Mouse (Mus musculus) midbrain, embryonic 14.5 days (tissue): ENCODE data around the gene Smox. TPM values are rescaled to one million over a fixed set of nuclear protein-coding genes. Genes with fewer than 3 reads are reported as not detected.

ENCODE experiments used
- ATAC-seq: fragments of 200-750 bp; cut with Nextera tagmentation; 2 replicates; pipeline ENCODE4 v1.8.0; 2017; ENCODE audit warnings: moderate number of reproducible peaks, moderate library complexity; ENCODE audit not compliant: low FRiP score, low TSS enrichment
- DNase-seq: peaks from one replicate; pipeline ENCODE4 v3.0.0-alpha.2; 2015
- H3K27ac ChIP-seq: fragments of 300-500 bp; sonication (generic); replicated peaks from 2 replicates; pipeline ENCODE4 v1.5.1; 2014; ENCODE audit warnings: mild to moderate bottlenecking, low read depth, low read length, moderate library complexity
- H3K27me3 ChIP-seq: fragments of 300-500 bp; sonication (generic); 2 replicates; pipeline ENCODE4 v1.6.1; 2014; ENCODE audit warnings: low read length, control low read depth, mixed read lengths; ENCODE audit not compliant: control insufficient read depth, insufficient read depth
- H3K36me3 ChIP-seq: fragments of 300-500 bp; sonication (generic); 2 replicates; pipeline ENCODE4 v1.6.1; 2014; ENCODE audit warnings: low read length, control low read depth; ENCODE audit not compliant: control insufficient read depth, insufficient read depth
- H3K4me1 ChIP-seq: fragments of 300-500 bp; sonication (generic); 2 replicates; pipeline ENCODE4 v1.6.1; 2014; ENCODE audit warnings: mild to moderate bottlenecking, antibody characterized with exemption, low read length, control low read depth; ENCODE audit not compliant: control insufficient read depth, insufficient read depth
- H3K4me2 ChIP-seq: fragments of 300-500 bp; sonication (generic); 2 replicates; pipeline ENCODE4 v1.6.1; 2014; ENCODE audit warnings: mild to moderate bottlenecking, low read length, moderate library complexity
- H3K4me3 ChIP-seq: fragments of 300-500 bp; sonication (generic); replicated peaks from 2 replicates; pipeline ENCODE4 v1.5.1; 2014; ENCODE audit warnings: low read depth, low read length
- H3K9ac ChIP-seq: fragments of 300-500 bp; sonication (generic); replicated peaks from 2 replicates; pipeline ENCODE4 v1.6.1; 2014; ENCODE audit warnings: mild to moderate bottlenecking, low read length, moderate library complexity
- H3K9me3 ChIP-seq: fragments of 300-500 bp; sonication (generic); 2 replicates; pipeline ENCODE4 v1.6.1; 2016; ENCODE audit warnings: low read length, control low read depth, mixed read lengths; ENCODE audit not compliant: control insufficient read depth
- WGBS: fragments of 180-500 bp; shearing (Covaris S2); extraction: QIAGEN DNeasy Blood & Tissue Kit; methylation state at CpG from one replicate; pipeline ENCODE4 v1.1.7; 2014; 5-methylcytosine and 5-hydroxymethylcytosine counted together
- polyA plus RNA-seq: library from polyadenylated mRNA; unstranded; fragments of >200 nt; fragmentation: Nextera tagmentation; extraction: Ambion mirVana; gene quantifications from 2 replicates; pipeline ENCODE4 v1.2.1, GENCODE M21; 2014

The Smox gene
- polyA plus RNA-seq, 1 experiment from 2014 or later: 31.4 TPM

DNA sequence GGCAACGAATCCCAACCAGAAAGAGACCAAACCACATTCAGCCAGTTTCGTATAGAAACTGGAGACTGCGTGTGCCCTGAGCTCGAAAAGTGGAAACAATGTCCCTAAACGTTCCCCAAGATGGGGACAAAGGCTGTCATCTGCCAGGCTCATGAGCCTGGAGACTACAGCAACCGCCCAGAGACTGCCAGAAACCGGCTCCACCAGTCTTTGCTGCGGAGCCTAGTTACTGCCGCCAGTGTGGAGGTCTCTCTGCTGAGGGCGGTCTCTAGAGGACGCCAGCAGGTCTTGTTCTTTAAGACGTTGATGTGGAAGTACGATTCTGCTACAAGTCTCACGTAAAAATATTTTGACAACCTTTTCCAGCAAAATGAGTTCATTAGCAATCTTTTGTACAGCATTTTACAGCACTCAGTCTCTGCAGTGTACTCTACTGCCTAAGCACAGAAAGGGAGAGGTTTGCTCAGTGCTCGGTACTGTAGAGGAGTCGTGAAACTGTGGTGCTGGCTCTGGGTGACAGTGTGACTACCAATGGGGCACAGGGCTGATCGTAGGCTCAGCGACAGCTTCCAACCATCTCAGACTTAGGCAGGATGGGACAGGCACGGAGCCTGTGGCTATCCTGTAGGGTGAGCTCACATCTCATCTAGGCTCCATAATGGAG lies 55.6 kb downstream of the Smox start:
- peaks cover 38% of the 10 kb centered on the region for H3K27me3 ChIP-seq
- no peaks in the 10 kb centered on the region for H3K36me3 ChIP-seq
- H3K27ac ChIP-seq: no peak overlapping the region
- no peak for ATAC-seq
- no peak overlapping the region for H3K9ac ChIP-seq
- no peak overlapping the region for H3K4me3 ChIP-seq
- WGBS: 11% methylated on average over 19 of the region's 19 CpGs
- peak; percentile 42 for DNase-seq
- no peaks in the 10 kb centered on the region for H3K9me3 ChIP-seq
- H3K4me1 ChIP-seq: peaks cover 8% of the 10 kb centered on the region; the same call in 1 of the 2 replicates
- H3K4me2 ChIP-seq: peak overlapping the region; percentile 73

DNA sequence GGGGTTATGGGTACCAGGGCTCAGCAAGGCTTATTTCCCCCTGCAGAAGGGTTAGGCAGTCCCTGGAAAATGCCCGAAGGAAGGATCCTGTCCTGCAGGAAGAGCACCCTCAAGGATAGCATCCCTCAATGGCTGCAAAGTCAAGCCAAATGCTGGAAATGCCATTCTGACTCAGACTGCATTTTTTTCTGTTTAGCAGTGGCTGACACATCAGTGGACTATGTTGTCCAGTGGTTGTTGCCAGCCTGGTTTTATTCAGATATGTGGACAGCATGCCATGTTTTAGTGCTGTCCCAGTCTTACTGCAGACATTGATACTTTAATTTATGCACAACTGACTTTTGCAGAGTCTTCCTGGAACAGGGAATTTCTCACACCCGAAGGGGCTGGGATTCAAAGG lies 57.0 kb downstream of the Smox start:
- Histone ChIP-seq H3K4me2 (no peak overlapping the region), H3K4me3 (no peak overlapping the region), H3K27me3 (peaks cover 38% of the 10 kb centered on the region), H3K36me3 (no peaks in the 10 kb centered on the region), H3K9me3 (no peaks in the 10 kb centered on the region), H3K9ac (no peak overlapping the region), H3K27ac (no peak overlapping the region), H3K4me1 (peaks cover 8% of the 10 kb centered on the region; the same call in 1 of the 2 replicates)
- WGBS: 85% methylated on average over 2 of the region's 2 CpGs
- no peak for DNase-seq
- ATAC-seq: no peak

DNA sequence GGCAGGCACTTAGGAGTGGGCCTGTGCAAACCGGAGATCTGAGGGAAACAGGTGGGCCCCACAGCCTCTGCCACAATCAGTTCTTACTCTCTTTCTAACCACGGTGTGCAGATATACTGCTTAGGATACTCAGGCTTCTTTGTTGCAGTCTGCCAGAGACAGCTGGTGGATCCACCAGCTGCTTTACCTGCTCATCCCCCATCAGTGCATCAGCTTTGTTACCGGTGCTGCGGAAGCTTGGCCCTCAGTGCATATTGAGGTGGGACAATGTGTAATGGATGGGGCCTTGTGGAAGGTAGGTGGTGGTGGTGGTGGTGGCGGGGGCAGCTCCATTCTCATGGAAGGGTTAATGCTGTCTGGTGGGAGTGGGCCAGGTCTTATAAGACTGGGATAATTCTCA lies 57.8 kb downstream of the Smox start:
- no peak for ATAC-seq
- Histone ChIP-seq H3K27ac (no peak overlapping the region), H3K27me3 (peaks cover 38% of the 10 kb centered on the region), H3K4me2 (no peak overlapping the region), H3K4me3 (no peak overlapping the region), H3K36me3 (no peaks in the 10 kb centered on the region), H3K9ac (no peak overlapping the region), H3K9me3 (no peaks in the 10 kb centered on the region), H3K4me1 (peaks cover 8% of the 10 kb centered on the region; the same call in 1 of the 2 replicates)
- no peak for DNase-seq
- 89% methylated on average over 5 of the region's 5 CpGs for WGBS

DNA sequence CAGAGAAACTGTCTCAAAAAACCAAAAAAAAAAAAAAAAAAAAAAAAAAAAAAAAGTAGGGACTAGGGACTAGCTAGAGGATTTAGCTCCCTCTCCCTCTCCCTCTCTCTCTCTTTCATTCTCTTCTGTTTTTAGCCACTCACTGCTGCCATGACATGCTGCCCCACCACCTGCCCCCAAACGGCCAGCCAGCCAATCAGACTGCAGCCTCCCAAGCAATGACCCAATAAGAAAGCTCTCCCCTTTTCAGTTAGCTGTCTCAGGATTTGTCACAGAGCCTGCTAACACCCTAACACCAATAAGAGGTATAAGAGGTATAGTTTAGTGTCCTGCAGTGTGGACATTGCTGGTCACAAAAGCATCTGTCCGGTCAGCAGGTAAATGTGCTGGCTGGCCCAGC lies 59.2 kb downstream of the Smox start:
- DNase-seq (no peak), ATAC-seq (no peak)
- peaks cover 34% of the 10 kb centered on the region for H3K27me3 ChIP-seq
- H3K4me3 ChIP-seq: no peak overlapping the region
- H3K36me3 ChIP-seq: no peaks in the 10 kb centered on the region
- H3K4me2 ChIP-seq: no peak overlapping the region
- H3K9ac ChIP-seq: no peak overlapping the region
- no peaks in the 10 kb centered on the region for H3K9me3 ChIP-seq
- peaks cover 8% of the 10 kb centered on the region; the same call in 1 of the 2 replicates for H3K4me1 ChIP-seq
- H3K27ac ChIP-seq: no peak overlapping the region
- WGBS: 67% methylated on average over 2 of the region's 2 CpGs

DNA sequence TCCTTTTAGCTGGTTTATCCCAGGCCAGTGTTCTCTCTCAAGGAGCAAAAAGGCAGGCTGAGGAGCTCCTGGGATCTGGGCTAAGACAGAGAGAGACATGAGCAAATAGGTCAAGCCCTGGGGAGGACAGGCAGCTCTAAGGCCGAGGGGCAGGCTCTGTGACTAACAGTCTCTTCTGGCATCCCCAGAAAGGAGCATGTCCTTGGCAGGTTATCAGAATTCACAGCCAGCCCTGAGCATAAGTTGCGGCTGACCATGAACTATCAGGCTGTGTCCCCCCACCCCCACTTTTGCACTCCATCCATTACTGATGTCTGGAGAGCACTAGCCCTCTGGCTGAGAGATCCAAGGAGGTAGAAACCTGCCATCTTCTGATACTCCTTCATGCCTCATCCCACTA lies 59.6 kb downstream of the Smox start:
- no peak overlapping the region for H3K27ac ChIP-seq
- ATAC-seq: no peak
- no peak overlapping the region for H3K9ac ChIP-seq
- no peaks in the 10 kb centered on the region for H3K9me3 ChIP-seq
- peaks cover 30% of the 10 kb centered on the region for H3K27me3 ChIP-seq
- H3K4me1 ChIP-seq: peaks cover 4% of the 10 kb centered on the region; the same call in 1 of the 2 replicates
- no peak overlapping the region for H3K4me3 ChIP-seq
- DNase-seq: no peak
- 84% methylated on average over 2 of the region's 2 CpGs for WGBS
- H3K4me2 ChIP-seq: no peak overlapping the region
- no peaks in the 10 kb centered on the region for H3K36me3 ChIP-seq

DNA sequence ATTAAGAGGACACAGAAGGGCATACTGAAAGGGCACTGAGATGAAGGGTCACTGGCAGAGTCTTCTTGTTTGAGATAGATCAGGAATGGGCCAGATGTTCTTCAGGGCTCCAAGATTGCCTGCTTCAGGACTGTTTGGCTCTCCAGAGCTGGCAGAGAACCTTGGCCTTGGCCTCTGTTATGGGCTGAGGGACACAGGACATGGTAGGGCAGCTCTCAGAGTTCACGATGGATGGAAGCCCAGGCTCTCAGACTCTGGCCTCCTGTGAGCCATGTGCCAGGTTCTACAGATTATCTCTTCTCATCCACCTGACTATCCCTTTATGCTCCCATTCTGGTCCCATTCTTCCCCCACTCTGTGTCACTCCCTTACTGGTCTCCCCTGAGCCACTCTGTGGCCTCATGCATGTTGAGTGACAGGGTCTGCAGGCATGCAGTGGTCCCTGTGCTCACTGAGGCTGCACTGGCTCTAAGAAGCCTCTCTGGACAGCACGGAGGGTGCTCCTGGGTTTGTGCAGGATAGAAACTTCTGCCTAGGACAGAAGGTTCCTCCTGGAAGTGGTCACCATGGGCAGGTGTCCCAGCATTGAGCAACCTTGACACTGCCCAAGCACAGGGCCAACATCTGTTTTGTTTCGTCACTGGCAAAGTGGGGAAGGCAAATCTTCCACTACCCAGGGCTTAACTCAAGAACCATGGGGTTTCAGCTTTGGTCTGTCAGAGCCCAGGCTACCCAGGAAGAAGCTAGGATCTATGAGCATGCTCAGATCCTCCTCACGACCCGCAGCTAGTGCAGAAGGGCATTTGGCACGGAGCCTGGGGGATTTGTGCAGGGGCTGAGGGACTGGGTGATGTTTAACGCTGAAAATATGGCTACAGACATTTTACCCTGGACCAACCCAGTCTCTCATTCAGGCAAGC lies 60.7 kb downstream of the Smox start:
- 67% methylated on average over 7 of the region's 7 CpGs for WGBS
- no peaks in the 10 kb centered on the region for H3K9me3 ChIP-seq
- H3K27ac ChIP-seq: no peak overlapping the region
- H3K4me1 ChIP-seq: no peaks in the 10 kb centered on the region
- peaks cover 19% of the 10 kb centered on the region; the same call in 1 of the 2 replicates for H3K27me3 ChIP-seq
- DNase-seq: no peak
- H3K4me3 ChIP-seq: no peak overlapping the region
- no peak overlapping the region for H3K9ac ChIP-seq
- H3K4me2 ChIP-seq: no peak overlapping the region
- ATAC-seq: no peak
- H3K36me3 ChIP-seq: no peaks in the 10 kb centered on the region

DNA sequence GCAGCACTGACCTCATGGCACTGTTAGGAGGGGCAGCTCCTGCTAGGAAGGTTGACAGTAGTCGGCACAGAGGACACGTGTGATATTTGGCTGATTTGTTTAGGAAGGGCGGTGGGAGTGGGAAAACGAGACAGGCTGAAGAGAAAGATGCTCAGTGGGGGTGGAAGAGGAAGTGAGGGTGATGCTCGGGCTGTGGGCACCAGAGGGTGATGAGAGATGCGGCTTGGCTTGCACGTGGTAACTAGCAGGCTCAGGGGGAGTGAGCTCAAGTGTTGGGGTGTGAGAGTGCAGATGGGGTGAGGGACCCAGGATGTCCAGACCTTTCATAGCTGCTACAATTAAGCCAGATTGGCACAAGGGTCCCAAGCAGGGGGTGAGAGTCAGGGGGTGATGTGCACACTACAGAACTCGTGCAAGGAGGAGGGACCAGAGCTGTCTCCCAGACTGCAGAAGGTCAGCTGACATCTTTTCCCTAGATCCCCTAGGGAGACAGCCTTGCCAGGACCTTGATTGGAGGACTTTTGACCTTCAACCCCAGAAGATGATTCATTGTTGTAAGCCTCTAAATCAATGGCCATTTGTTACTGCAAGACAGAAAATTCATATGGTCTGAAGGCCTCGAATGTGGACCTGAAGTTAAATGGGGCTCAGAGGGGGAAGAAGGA lies 61.6 kb downstream of the Smox start:
- ATAC-seq (no peak), DNase-seq (no peak)
- no peaks in the 10 kb centered on the region for H3K36me3 ChIP-seq
- H3K4me2 ChIP-seq: no peak overlapping the region
- H3K4me1 ChIP-seq: no peaks in the 10 kb centered on the region
- H3K9me3 ChIP-seq: no peaks in the 10 kb centered on the region
- H3K4me3 ChIP-seq: no peak overlapping the region
- peaks cover 10% of the 10 kb centered on the region for H3K27me3 ChIP-seq
- WGBS: 38% methylated on average over 9 of the region's 9 CpGs
- H3K9ac ChIP-seq: no peak overlapping the region
- no peak overlapping the region for H3K27ac ChIP-seq

DNA sequence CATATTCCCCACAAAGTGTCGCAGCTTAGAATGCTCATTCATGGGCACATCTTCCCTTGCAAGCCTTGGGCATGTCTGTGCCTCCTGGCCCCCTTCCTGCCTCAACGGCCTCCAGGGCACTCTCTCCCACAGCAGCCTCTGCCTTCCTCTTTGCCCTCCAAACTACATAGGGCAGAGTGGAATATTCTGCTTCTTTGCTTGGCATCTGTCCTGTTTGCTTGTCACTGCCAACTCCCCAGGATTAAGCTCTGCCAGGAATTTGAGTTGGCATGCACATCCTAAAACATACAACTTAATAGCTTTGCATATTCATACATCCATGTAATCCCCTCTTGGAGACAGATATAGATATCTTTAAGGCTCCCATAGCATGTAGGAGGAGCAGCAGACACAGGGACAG lies 66.6 kb downstream of the Smox start:
- ATAC-seq: no peak
- Histone ChIP-seq H3K4me2 (no peak overlapping the region), H3K9ac (no peak overlapping the region), H3K9me3 (no peaks in the 10 kb centered on the region), H3K4me3 (no peak overlapping the region), H3K27ac (no peak overlapping the region), H3K36me3 (no peaks in the 10 kb centered on the region), H3K27me3 (peaks cover 46% of the 10 kb centered on the region), H3K4me1 (peaks cover 5% of the 10 kb centered on the region; the same call in 1 of the 2 replicates)
- 74% methylated on average over 2 of the region's 2 CpGs for WGBS
- DNase-seq: no peak
